Comparison of ENCODE assay signal across 8 mouse cellular contexts in the genomic region with DNA sequence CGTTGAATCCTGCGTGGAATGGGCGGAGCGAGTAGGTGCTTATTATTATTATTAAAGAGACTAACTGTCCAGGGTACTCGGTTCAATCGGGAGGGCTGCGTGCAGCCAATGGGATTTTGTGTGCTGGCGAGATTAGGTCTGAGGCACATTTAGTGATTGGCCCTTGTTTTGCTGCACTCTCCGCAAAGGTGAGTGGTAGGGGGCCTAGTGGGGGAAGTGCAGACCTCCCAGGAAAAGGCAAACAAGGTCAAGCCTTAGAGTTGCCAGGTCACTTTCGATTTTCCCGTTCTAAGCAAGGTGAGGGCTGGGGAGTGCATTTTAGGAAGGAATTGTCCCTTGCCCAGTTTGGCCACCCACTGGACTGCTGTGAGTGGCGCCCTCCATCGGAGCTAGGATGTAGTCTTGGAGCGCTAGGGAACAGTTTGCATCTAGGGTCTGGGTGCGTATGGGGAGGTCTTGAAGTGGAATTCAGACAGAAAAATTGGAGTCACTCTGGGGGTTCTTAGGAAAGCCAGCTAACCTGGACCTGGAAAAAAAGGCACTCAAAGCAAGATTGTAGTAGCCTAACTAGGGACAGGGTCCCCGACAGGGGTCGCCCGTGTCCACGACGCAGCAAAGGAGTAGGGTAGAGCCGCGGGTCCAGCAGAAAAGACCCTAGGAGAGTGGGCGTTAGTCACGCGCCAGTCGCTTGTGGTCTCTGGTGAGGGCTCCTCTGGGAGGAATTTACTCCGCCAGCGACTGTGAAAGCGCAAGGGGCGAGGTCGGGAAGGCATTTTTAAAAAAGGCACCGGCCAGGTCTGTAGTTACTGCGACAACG. TPM values are rescaled to one million over a fixed set of nuclear protein-coding genes. Genes with fewer than 3 reads are reported as not detected.
DNase-seq lines count a peak whose midpoint lies in the region; ATAC-seq and TF ChIP-seq lines count a peak whose summit lies in the region.

No protein-coding gene starts in this region.

- H3K27ac ChIP-seq in left cerebral cortex, adult 2 months = no peak overlapping the region
- no peak overlapping the region for H3K27ac ChIP-seq in forebrain, embryonic 13.5 days
- H3K27ac ChIP-seq in intestine, embryonic 16.5 days (ENCODE audit: low read length) = no peak overlapping the region
- no peak overlapping the region for H3K27ac ChIP-seq in lung, postnatal 0 days (ENCODE audit: low read length)

- intact Hi-C loops in left cerebral cortex, adult 2 months (cut with DNase I) = loop anchor here (5.0 to 10.0 kb wide), 2 partner anchors 380 to 497 kb away; no protein-coding TSS in a partner anchor

- H3K9ac ChIP-seq in forebrain, embryonic 13.5 days = peak overlapping the region; percentile 64
- peak overlapping the region; percentile 48 for H3K9ac ChIP-seq in intestine, embryonic 16.5 days (ENCODE audit: low read depth, low read length)
- H3K9ac ChIP-seq in lung, postnatal 0 days (replicated peaks; ENCODE audit: low read depth) = no peak overlapping the region; the same call in 1 of the 2 replicates

- no peaks in the 10 kb centered on the region for H3K9me3 ChIP-seq in forebrain, embryonic 13.5 days (replicated peaks)
- no peaks in the 10 kb centered on the region for H3K9me3 ChIP-seq in intestine, embryonic 16.5 days (ENCODE audit: control insufficient read depth, low read length)
- H3K9me3 ChIP-seq in lung, postnatal 0 days (ENCODE audit: low read length) = no peaks in the 10 kb centered on the region

- H3K36me3 ChIP-seq in forebrain, embryonic 13.5 days (ENCODE audit: poor library complexity, severe bottlenecking) = no peaks in the 10 kb centered on the region
- H3K36me3 ChIP-seq in intestine, embryonic 16.5 days (ENCODE audit: control insufficient read depth, insufficient read depth, low read length) = no peaks in the 10 kb centered on the region
- no peaks in the 10 kb centered on the region for H3K36me3 ChIP-seq in lung, postnatal 0 days (ENCODE audit: insufficient read depth, low read length)

- peak; percentile 24 to 30 for DNase-seq in left cerebral cortex, adult 2 months (ENCODE audit: extremely low spot score in 1 of 2, low spot score in 2 of 2)
- DNase-seq in left cerebral cortex, adult 18-20 months (ENCODE audit: low spot score in 2 of 2) = no peak
- DNase-seq in adrenal gland, postnatal 14 days = peak; percentile 19
- DNase-seq in lung, postnatal 0 days (ENCODE audit: low spot score) = peak; percentile 23
- DNase-seq in right cerebral cortex, postnatal 14 days = peak; percentile 52
- DNase-seq in gastrocnemius, postnatal 25 days = no peak

- H3K27me3 ChIP-seq in forebrain, embryonic 13.5 days = peaks cover 61% of the 10 kb centered on the region
- peaks cover 49% of the 10 kb centered on the region for H3K27me3 ChIP-seq in intestine, embryonic 16.5 days (replicated peaks; ENCODE audit: control insufficient read depth, insufficient read depth, low read length)
- peaks cover 44% of the 10 kb centered on the region for H3K27me3 ChIP-seq in lung, postnatal 0 days (replicated peaks; ENCODE audit: insufficient read depth, low read length)

- peak overlapping the region; percentile 93 for H3K4me2 ChIP-seq in forebrain, embryonic 13.5 days
- peak overlapping the region; percentile 98 for H3K4me2 ChIP-seq in intestine, embryonic 16.5 days (ENCODE audit: low read depth, low read length)
- H3K4me2 ChIP-seq in lung, postnatal 0 days (replicated peaks; ENCODE audit: low read depth, low read length) = peak overlapping the region; percentile 94

- no peak for TF ChIP-seq EP300 in lung, postnatal 0 days (IDR thresholded peaks at IDR 0.05)

- TF ChIP-seq CTCF in left cerebral cortex, adult 2 months (IDR thresholded peaks at IDR 0.05) = peak; percentile 45
- TF ChIP-seq CTCF in lung, postnatal 0 days (IDR thresholded peaks at IDR 0.05) = peak; percentile 55

- under 1% methylated on average over 34 of the region's 34 CpGs for WGBS in forebrain, embryonic 13.5 days
- WGBS in intestine, embryonic 16.5 days = under 1% methylated on average over 34 of the region's 34 CpGs
- WGBS in lung, postnatal 0 days = 1% methylated on average over 34 of the region's 34 CpGs

- peak overlapping the region; percentile 61 for H3K4me3 ChIP-seq in left cerebral cortex, adult 2 months
- H3K4me3 ChIP-seq in forebrain, embryonic 13.5 days = peak overlapping the region; percentile 56
- H3K4me3 ChIP-seq in intestine, embryonic 16.5 days (ENCODE audit: low read length) = peak overlapping the region; percentile 66
- H3K4me3 ChIP-seq in lung, postnatal 0 days (ENCODE audit: low read depth, low read length) = peak overlapping the region; percentile 60

- H3K4me1 ChIP-seq in forebrain, embryonic 13.5 days = peaks cover 22% of the 10 kb centered on the region
- H3K4me1 ChIP-seq in intestine, embryonic 16.5 days (ENCODE audit: control insufficient read depth, insufficient read depth, low read length) = peaks cover 12% of the 10 kb centered on the region
- H3K4me1 ChIP-seq in lung, postnatal 0 days (ENCODE audit: insufficient read depth, low read depth, low read length) = peaks cover 14% of the 10 kb centered on the region; the same call in 1 of the 2 replicates

- peak; percentile 77 for ATAC-seq in forebrain, embryonic 13.5 days
- ATAC-seq in intestine, embryonic 16.5 days = peak; percentile 45
- ATAC-seq in lung, postnatal 0 days = peak; percentile 34; the same call in 1 of the 2 replicates

RNA-seq across cellular contexts. Expression of a gene that starts 4.1 kb away (rescaled TPM):
- total RNA-seq in left cerebral cortex, adult 2 months (2021) = 1 to 10 TPM; 3.4 to 3.7 TPM
- 1 to 10 TPM; 2.2 to 2.3 TPM for total RNA-seq in left cerebral cortex, adult 18-20 months (2021)
- 1.3 and 1.6 TPM in 2 replicates for total RNA-seq in adrenal gland, postnatal 14 days (2021)
- 1.8 and 2.4 TPM in 2 replicates for polyA plus RNA-seq in forebrain, embryonic 13.5 days (2015; fragmentation: Nextera tagmentation; extraction: Ambion mirVana)
- 0.65 and 0.93 TPM in 2 replicates for polyA plus RNA-seq in intestine, embryonic 16.5 days (2015; fragmentation: Nextera tagmentation; extraction: Ambion mirVana)
- 0.62 and 0.65 TPM in 2 replicates for polyA plus RNA-seq in lung, postnatal 0 days (2015; fragmentation: Nextera tagmentation; extraction: Ambion mirVana)
- under 1 TPM; 0.13 to 0.19 TPM for total RNA-seq in gastrocnemius, postnatal 25 days (2021)

Comparison
In these comparisons a context has a peak if more than half of its experiments do, and no peak if none do; other contexts are left out.
1. DNase-seq: peak in left cerebral cortex, adult 2 months (2 of 2), adrenal gland, postnatal 14 days (single experiment), lung, postnatal 0 days (single experiment) and right cerebral cortex, postnatal 14 days (single experiment); none in left cerebral cortex, adult 18-20 months (0 of 2) and gastrocnemius, postnatal 25 days (single experiment).
2. Peak in every context shown above with its lines, with median percentiles within 50 percentile points of each other: H3K4me3 ChIP-seq, ATAC-seq and H3K4me2 ChIP-seq.